Mouse (Mus musculus): ENCODE results near the gene Eif4e1b.
A peak's percentile ranks its signal among the peaks of the same experiment; 100 is the strongest.

Eif4e1b gene

GRCm38 (mm10) chr13:54783698-54784097 is at the start of gene Eif4e1b:
Gene Eif4e1b, plus strand, starts transcription at chr13:54783998.
- DNase-seq, result no peak

DNA sequence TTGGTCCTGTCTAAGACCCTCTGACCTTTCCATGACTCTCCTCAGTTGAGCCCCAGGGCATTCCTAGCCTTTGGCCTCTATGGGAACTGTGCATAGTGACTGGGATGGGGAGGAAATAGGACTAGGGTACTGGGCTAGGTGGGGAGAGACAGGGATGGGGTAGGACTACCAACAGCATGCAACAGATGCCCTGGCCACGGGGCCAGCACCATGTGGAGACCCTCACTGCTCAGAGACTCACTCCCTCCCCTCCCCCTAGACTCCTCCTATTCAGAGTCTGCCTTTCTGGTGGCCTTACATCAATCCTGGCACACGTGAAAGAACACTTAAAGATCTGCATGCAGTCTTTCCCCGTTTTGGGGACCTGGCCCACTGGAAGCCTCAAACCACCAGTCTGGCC is 46.9 kb upstream of the Eif4e1b start:
- no peak for DNase-seq

DNA sequence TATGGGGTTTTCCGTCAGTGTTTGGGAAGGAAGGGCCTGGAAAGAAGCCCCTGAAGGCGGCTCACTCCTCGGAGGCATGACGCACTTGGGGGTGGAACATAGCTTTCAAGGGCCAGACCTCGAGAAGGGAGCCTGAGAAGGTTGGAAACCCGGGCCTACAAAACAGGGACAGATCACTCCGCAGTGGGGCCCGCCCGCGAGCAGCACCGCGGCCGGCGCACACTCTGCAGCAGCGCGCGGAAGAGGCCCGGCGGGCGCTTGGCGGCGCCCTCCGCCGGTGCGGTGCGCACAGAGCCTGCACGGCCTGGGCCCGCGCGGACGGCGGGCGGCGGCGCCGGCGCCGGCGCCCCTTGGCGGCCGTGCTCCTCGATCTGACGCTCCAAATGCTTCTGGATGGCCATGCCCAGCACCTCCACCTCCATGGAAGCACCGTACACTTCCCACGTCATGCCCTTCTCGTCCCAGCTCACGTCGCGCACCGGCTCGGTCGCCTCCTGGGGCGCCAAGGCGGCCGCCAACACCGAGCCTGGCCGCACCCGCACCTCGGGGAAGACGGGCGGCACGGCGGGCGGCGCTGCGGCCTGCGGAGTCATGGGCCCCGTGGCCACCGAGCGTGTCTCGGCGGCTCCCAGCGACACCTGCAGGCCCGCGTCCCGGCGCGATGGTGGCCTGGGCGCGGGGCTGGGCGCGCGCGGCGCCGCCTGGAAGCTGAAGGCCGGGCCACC is 46.1 kb upstream of the Eif4e1b start:
- peak; percentile 55 to 73 for DNase-seq

GRCm38 (mm10) chr13:54738213-54738601 is 45.6 kb upstream of the Eif4e1b start:
- peak; percentile 64 to 68 for DNase-seq

DNA sequence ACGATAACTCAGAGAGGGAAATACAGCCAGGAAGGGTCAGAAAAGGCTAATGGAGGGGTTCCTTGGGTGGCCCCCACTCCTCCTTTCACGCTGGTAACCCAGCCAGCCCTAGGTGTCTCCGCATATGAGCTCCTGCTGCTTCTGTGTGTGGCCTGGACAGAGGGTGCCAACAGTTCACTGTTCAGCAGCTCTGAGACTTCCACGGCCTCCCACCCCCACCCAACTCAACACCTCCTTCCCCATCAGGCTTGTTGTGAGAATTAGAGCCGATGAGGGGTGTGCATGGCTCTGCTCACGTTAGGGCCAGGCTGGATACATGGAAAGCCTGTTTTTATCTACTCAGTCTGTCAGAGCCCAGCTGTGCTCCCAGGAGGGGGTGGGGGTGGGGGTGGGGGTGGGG is 37.7 kb upstream of the Eif4e1b start:
- no peak for DNase-seq

GRCm38 (mm10) chr13:54746896-54747295 is 36.9 kb upstream of the Eif4e1b start:
- peak; percentile 80 to 89 for DNase-seq

- no peak for DNase-seq
Observed at GRCm38 (mm10) chr13:54748190-54748589, 35.6 kb upstream of the Eif4e1b start.

- DNase-seq, result peak in 1 of 2 experiments; percentile 61
Observed at GRCm38 (mm10) chr13:54748721-54749060, 35.1 kb upstream of the Eif4e1b start.

DNA sequence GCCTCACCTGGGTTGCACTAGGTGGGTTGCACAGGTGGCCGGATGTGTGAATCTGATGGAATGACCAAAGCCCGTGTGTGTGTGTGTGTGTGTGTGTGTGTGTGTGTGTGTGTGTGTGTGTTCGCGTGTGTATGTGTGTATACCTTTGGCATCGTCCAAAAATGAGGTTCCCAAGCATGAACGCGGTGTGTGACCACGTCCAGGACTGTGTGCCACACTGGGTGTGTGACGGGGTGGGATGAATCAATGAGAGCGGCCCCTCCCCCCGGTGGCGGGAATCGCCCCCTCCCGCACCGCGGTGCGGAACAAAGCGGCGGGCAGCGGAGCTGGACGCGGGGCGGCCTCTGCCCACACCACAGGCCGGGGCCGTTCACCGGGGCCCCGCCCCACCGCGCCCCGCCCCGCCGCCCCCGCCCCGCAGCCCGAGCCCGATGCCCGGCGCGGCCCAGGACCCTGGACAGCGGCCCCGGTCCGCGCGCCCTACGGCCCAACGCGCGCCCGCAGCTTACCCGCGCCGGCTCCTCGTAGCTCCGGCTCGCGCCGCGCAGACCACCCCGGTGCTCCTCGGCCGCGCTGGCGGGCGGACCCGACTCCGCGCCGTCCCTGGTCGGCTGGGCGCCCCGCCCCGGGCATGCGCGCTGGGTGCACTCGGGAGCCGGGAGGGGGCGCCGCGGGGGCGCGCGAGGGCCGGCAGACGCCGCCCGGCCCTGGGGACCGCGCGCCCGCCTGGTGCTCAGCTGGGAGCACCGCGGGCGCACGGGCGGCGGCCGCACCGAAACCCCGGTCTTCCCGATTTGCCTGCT is 34.5 kb upstream of the Eif4e1b start:
- peak; percentile 78 to 93 for DNase-seq

DNA sequence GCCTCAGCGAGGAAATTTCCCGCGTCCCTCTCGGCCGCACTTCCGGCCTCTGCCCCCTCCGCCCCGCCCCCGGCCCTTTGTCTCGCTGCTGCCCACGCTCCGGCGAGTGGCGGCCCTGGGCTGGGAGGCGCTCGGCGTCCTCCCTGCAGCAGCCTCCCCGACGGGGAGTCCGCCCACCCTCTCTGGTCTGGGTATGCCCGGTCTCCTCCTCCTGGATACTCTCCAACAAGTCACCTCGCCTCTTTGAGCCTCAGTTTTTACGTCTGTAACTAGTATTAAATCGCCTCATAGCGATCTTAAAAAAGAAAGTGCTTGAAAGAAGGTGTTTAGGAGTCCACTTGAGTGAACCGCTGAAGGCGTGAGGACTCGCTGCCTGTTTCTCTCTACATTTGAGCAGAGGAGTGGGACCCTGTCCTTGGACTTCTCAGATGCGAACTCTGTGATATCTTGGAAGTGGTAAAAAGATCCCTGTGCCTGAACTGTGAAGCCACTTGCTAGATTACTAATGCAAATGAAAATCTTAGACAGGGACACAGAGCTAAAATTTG is 33.9 kb upstream of the Eif4e1b start, which contains the start of gene Gprin1:
TSS of gene Gprin1 (minus strand) at position 11 of the 548 bp plus-strand sequence.
- DNase-seq, result peak in 1 of 2 experiments; percentile 60

- DNase-seq, result no peak
Observed at GRCm38 (mm10) chr13:54750699-54751098, 33.1 kb upstream of the Eif4e1b start.

- peak; percentile 69 to 73 for DNase-seq
Observed at GRCm38 (mm10) chr13:54752656-54753055, 31.1 kb upstream of the Eif4e1b start.

DNA sequence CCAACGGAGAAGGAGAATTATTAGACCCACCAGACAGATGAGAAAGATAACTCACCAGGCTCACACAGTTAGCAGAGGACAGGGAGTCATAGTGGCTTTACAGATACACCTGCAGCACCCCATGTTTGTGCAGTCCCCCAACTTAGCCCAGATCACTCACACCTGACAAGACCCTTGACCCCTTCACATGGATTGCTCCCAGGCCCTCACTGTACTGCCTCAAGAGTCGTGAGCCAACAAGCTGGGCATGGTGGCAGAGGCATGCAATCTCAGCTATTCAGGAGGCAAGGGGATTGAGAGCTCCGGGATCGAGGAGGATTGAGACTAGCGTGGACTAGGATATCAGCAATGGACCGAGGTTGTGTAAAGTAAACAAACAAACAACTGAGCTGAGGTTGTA is 30.1 kb upstream of the Eif4e1b start:
- DNase-seq, result no peak

GRCm38 (mm10) chr13:54754169-54755080 is 29.4 kb upstream of the Eif4e1b start:
- DNase-seq, result peak in 1 of 2 experiments; percentile 48

GRCm38 (mm10) chr13:54755201-54755830 is 28.5 kb upstream of the Eif4e1b start:
- peak in 1 of 2 experiments; percentile 26 for DNase-seq

GRCm38 (mm10) chr13:54756156-54756712 is 27.6 kb upstream of the Eif4e1b start:
- DNase-seq, result peak in 1 of 2 experiments; percentile 24

DNA sequence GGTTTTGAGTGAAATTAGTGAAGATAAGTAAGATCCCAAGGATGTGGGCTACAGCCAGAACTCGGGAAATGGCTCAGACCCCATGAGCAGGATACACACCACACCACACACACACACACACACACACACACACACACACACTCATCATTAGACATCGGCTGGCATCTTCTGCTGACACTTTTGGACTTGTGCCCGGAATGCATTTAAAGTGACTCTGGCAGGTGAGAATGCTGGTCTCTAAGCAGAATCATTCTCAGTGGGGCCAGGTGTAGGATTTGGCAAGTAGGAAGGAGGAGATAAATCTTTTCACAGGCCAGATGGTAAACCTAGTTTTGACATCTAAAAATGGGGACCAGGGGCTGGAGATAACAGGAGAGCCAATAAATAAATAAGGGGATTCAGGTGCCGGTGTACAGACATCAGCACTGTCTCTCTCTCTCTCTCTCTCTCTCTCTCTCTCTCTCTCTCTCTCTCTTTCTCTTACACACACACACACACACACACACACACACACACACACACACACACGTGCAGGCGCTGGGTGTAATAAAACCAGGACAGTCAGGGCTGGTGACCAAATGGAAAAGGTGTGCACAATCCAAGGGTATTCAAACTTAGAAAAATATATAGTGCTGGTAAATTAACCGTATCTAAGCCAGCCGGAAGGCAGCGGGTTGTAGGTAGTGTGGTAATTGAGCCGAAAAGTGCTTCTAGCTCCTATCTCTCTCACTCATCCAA is 26.5 kb upstream of the Eif4e1b start:
- DNase-seq, result peak; percentile 77 to 80

- DNase-seq, result peak; percentile 96 to 97
Observed at GRCm38 (mm10) chr13:54758045-54758755, 25.6 kb upstream of the Eif4e1b start.

- peak; percentile 50 to 54 for DNase-seq
Observed at GRCm38 (mm10) chr13:54758756-54759470, 24.9 kb upstream of the Eif4e1b start.

DNA sequence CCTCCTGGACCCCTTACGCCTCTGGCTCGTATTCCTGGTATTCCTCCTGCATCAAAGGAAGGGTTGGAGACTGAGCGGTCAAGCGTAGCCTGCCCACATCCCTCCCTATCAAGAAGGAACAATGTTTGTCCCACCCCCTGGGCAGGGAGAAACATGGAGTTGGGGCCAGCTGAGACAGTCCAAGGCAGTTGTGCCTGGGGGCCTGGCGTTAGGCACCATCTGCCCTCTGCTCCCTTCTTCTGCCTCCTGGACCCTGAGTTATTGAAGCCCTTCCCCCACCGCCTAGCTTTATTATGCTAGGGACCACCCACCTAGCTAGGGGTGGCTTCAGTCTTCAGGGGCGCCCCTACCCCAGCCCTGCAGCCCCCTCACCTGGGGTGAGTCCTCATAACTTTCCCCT is 24.3 kb upstream of the Eif4e1b start:
- DNase-seq, result peak; percentile 44 to 54
